Mouse (Mus musculus) thymus, adult 2 months (tissue): ENCODE results near the gene Nelfb. TPM values are rescaled to one million over a fixed set of nuclear protein-coding genes. Genes with fewer than 3 reads are reported as not detected.

Experiments used
- DNase-seq: peaks from one replicate; pipeline ENCODE4 v3.0.0; 2021
- H3K27ac ChIP-seq: fragments of 200-500 bp; 2 replicates; pipeline ENCODE4 v1.5.1; 2012; ENCODE audit warnings: low read length, control low read depth; ENCODE audit not compliant: control insufficient read depth, insufficient read depth
- H3K27me3 ChIP-seq: fragments of 200-500 bp; 2 replicates; pipeline ENCODE4 v1.6.1; 2012; ENCODE audit warnings: mild to moderate bottlenecking, low read length, moderate library complexity, mixed read lengths; ENCODE audit not compliant: control insufficient read depth, insufficient read depth
- H3K36me3 ChIP-seq: fragments of 200-500 bp; 2 replicates; pipeline ENCODE4 v1.6.1; 2012; ENCODE audit warnings: mild to moderate bottlenecking, low read length, moderate library complexity; ENCODE audit not compliant: control insufficient read depth, insufficient read depth
- H3K4me1 ChIP-seq: fragments of 200-500 bp; replicated peaks from 2 replicates; pipeline ENCODE4 v1.6.1; 2012; ENCODE audit warnings: low read length; ENCODE audit not compliant: control insufficient read depth, insufficient read depth
- H3K4me3 ChIP-seq: fragments of 200-500 bp; 2 replicates; pipeline ENCODE4 v1.5.1; 2012; ENCODE audit warnings: mild to moderate bottlenecking, low read length, control low read depth, moderate library complexity; ENCODE audit not compliant: control insufficient read depth, insufficient read depth
- CTCF ChIP-seq: fragments of 200-500 bp; IDR thresholded peaks from 2 replicates; pipeline ENCODE4 v1.5.1; 2012; ENCODE audit warnings: mild to moderate bottlenecking, control low read depth, low read length, moderate library complexity, borderline replicate concordance; ENCODE audit not compliant: control insufficient read depth, poor library complexity, insufficient read depth; ENCODE audit errors: extremely low read depth
- POLR2A ChIP-seq: fragments of 200-500 bp; IDR thresholded peaks from 2 replicates; pipeline ENCODE4 v1.6.1; 2012; ENCODE audit warnings: mild to moderate bottlenecking, low read length, control low read depth, moderate library complexity; ENCODE audit not compliant: control insufficient read depth, poor library complexity, insufficient read depth; ENCODE audit errors: extremely low read depth
- WGBS: fragments of 180-500 bp; shearing (Covaris S2); methylation state at CpG from one replicate; pipeline ENCODE4 v1.1.7; 2018; 5-methylcytosine and 5-hydroxymethylcytosine counted together
- polyA plus RNA-seq: library from polyadenylated mRNA; depleted of rRNA; stranded (reverse); fragments of >200 nt; gene quantifications from 2 replicates; pipeline ENCODE4 v1.2.3, GENCODE M21; 2012

Gene Nelfb
- polyA plus RNA-seq, 1 experiment = 115 TPM

- TF ChIP-seq POLR2A (no peak), CTCF (no peak)
- Histone ChIP-seq H3K4me1 (peaks cover 24% of the 10 kb centered on the region), H3K36me3 (no peaks in the 10 kb centered on the region), H3K27ac (no peak overlapping the region), H3K27me3 (no peaks in the 10 kb centered on the region), H3K4me3 (no peak overlapping the region)
- 87% methylated on average over 1 of the region's 1 CpGs for WGBS
- DNase-seq = no peak
Observed at GRCm38 (mm10) chr2:25171769-25172153, 39.5 kb downstream of the Nelfb start.

DNA sequence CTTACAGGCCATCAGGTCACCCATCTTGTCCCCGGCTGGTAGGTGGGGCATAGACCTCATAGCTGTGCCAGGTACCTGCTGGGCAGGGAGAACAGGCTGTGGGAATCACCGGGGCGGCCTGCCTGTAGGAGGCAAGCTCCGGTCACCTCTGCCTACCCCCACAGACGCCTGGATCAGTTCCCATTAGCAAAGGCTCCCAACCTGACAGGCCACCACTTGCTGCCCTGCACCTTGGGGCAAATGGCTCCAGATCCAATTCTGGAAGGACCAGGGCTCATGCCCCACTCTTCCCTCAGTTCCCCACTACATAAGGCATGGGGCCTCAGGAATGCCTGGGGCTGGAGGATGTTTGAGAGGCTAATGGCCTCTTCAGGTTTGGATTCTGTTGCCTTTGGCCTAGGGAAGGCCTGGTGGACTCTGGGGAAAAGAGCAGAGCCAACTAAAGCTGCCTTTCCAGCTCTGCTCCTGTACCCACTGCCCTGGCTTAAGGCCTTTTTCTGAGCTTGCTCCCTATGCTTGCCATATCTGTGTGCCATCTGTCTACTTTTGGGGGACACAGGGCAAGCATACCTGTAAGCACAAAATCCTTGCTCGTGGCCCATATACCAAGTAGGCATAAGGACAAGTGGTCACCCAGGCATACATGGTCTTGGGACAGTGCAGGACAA lies 40.1 kb downstream of the Nelfb start:
- Histone ChIP-seq H3K27ac (no peak overlapping the region), H3K36me3 (no peaks in the 10 kb centered on the region), H3K4me1 (peaks cover 24% of the 10 kb centered on the region), H3K4me3 (no peak overlapping the region), H3K27me3 (no peaks in the 10 kb centered on the region)
- WGBS = 96% methylated on average over 6 of the region's 6 CpGs
- no peak for DNase-seq
- no peak for TF ChIP-seq POLR2A
- no peak for TF ChIP-seq CTCF

- DNase-seq = no peak
- WGBS = 60% methylated on average over 10 of the region's 10 CpGs
- H3K27me3 ChIP-seq = no peaks in the 10 kb centered on the region
- no peak overlapping the region for H3K27ac ChIP-seq
- peaks cover 24% of the 10 kb centered on the region for H3K4me1 ChIP-seq
- TF ChIP-seq CTCF = no peak
- TF ChIP-seq POLR2A = no peak
- H3K36me3 ChIP-seq = no peaks in the 10 kb centered on the region
- H3K4me3 ChIP-seq = no peak overlapping the region
Observed at GRCm38 (mm10) chr2:25170326-25171100, 40.8 kb downstream of the Nelfb start.

DNA sequence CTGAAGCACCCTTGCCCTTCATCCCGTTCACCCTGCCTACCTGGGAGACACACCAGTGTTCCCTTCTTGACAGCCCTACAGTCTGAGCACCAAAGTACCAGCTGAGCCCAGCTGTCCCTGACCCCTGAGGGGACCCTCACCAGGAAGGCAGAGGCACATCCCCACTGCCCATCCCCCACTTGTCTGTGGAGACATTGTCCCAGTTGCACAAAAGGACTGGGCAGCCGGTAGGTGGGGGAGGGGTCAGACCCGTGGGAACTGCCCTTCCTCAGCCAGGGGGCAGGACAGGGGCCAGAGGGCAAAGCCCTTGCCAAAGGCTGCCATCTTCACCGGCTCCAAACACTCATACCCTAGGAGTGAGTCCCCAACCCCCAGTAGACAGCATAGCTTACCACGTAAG lies 41.5 kb downstream of the Nelfb start:
- no peaks in the 10 kb centered on the region for H3K36me3 ChIP-seq
- no peak overlapping the region for H3K4me3 ChIP-seq
- TF ChIP-seq CTCF (no peak), POLR2A (no peak)
- DNase-seq = no peak
- peaks cover 24% of the 10 kb centered on the region for H3K4me1 ChIP-seq
- 86% methylated on average over 5 of the region's 5 CpGs for WGBS
- H3K27ac ChIP-seq = no peak overlapping the region
- no peaks in the 10 kb centered on the region for H3K27me3 ChIP-seq

GRCm38 (mm10) chr2:25168665-25168978 lies 42.7 kb downstream of the Nelfb start:
- no peaks in the 10 kb centered on the region for H3K27me3 ChIP-seq
- H3K4me1 ChIP-seq = peaks cover 29% of the 10 kb centered on the region
- no peaks in the 10 kb centered on the region for H3K36me3 ChIP-seq
- H3K4me3 ChIP-seq = no peak overlapping the region
- 51% methylated on average over 2 of the region's 2 CpGs for WGBS
- no peak for DNase-seq
- no peak overlapping the region for H3K27ac ChIP-seq
- TF ChIP-seq CTCF (no peak), POLR2A (no peak)

DNA sequence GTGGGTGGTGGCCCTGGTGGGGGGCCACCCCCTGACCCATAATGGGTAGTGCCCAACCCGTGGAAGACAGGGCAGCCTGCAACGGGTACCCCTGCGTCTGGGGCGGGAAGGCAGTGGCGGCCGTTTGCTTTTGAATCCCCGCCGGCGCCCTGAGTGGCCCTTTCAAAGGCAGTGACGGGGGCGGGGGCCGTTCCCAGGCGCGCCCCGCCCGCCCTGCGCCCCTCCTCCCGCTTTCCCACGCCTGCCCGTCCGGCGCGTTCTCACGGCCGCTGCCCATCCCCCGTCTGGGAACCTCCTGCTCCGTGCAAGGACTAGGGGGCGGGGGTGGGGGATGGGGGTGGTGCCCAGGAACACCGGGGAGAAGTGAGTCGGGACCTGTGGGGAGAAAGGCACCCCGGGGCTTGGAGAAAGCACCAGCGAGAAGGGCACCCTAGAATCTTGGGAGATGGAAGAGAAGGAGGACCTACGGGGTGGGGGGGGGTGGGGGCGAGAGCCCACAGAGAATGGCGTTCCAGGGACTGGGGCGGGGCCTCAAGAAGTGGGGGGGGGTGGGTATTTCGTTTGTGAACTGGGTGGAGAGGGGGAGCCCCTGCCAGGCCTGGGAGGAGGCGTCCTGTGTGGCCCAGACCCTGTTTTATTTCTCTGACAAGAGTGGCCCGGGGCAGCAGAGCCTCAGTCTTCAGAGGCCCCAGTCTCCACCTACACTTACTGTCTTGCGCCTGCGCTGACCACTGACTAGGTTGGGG lies 43.2 kb downstream of the Nelfb start:
- H3K4me3 ChIP-seq = peak overlapping the region; percentile 29
- no peak overlapping the region for H3K27ac ChIP-seq
- DNase-seq = peak; percentile 34
- TF ChIP-seq POLR2A (no peak), CTCF (0 out of 2 replicates have a peak, but pooled peaks have one; percentile 37)
- no peaks in the 10 kb centered on the region for H3K27me3 ChIP-seq
- peaks cover 34% of the 10 kb centered on the region for H3K4me1 ChIP-seq
- no peaks in the 10 kb centered on the region for H3K36me3 ChIP-seq
- WGBS = 5% methylated on average over 41 of the region's 41 CpGs
